Mouse (Mus musculus) liver, postnatal 0 days (tissue): ENCODE measurements at regions not wholly inside any gene's neighbourhood (a gene's known extent, or its start where the extent isn't known, plus 50 kb on each side); places are given as distances from the start of the nearest gene placed in this dataset.

Experiments
- ATAC-seq: fragments of 200-750 bp; cut with Nextera tagmentation; 2 replicates; pipeline ENCODE4 v1.8.0; 2017; ENCODE audit warnings: mild to moderate bottlenecking, moderate library complexity
- DNase-seq: peaks from one replicate; pipeline ENCODE4 v3.0.0-alpha.2; 2016
- H3K27ac ChIP-seq: fragments of 300-500 bp; sonication (generic); 2 replicates; pipeline ENCODE4 v1.5.1; 2014; ENCODE audit warnings: antibody characterized with exemption, moderate library complexity, mild to moderate bottlenecking, low read depth
- H3K27me3 ChIP-seq: fragments of 300-500 bp; sonication (generic); 2 replicates; pipeline ENCODE4 v1.6.1; 2014; ENCODE audit warnings: low read length, control low read depth, mixed read lengths; ENCODE audit not compliant: insufficient read depth
- H3K36me3 ChIP-seq: fragments of 300-500 bp; sonication (generic); replicated peaks from 2 replicates; pipeline ENCODE4 v1.6.1; 2014; ENCODE audit warnings: mild to moderate bottlenecking, control low read depth, low read length, moderate library complexity, mixed read lengths; ENCODE audit not compliant: insufficient read depth
- H3K4me1 ChIP-seq: fragments of 300-500 bp; sonication (generic); 2 replicates; pipeline ENCODE4 v1.6.1; 2014; ENCODE audit warnings: antibody characterized with exemption, mild to moderate bottlenecking, control low read depth; ENCODE audit not compliant: insufficient read depth
- H3K4me2 ChIP-seq: fragments of 300-500 bp; sonication (generic); 2 replicates; pipeline ENCODE4 v1.6.1; 2014; ENCODE audit warnings: low read depth, mild to moderate bottlenecking, low read length, moderate library complexity, mixed read lengths
- H3K4me3 ChIP-seq: fragments of 300-500 bp; sonication (generic); 2 replicates; pipeline ENCODE4 v1.5.1; 2014; ENCODE audit warnings: low read depth, low read length
- H3K9ac ChIP-seq: fragments of 300-500 bp; sonication (generic); replicated peaks from 2 replicates; pipeline ENCODE4 v1.6.1; 2014; ENCODE audit warnings: mild to moderate bottlenecking, moderate library complexity
- H3K9me3 ChIP-seq: fragments of 300-500 bp; sonication (generic); 2 replicates; pipeline ENCODE4 v1.6.1; 2016; ENCODE audit warnings: mild to moderate bottlenecking, control low read depth, low read length, mixed read lengths
- CTCF ChIP-seq: sonication (generic); IDR thresholded peaks from 2 replicates; pipeline ENCODE4 v1.5.1; 2016; ENCODE audit warnings: antibody characterized with exemption, low read depth
- EP300 ChIP-seq: IDR thresholded peaks from 2 replicates; pipeline ENCODE4 v1.6.1; 2016; ENCODE audit warnings: antibody characterized with exemption, low read depth, mild to moderate bottlenecking
- WGBS: fragments of 180-500 bp; shearing (Covaris S2); extraction: QIAGEN DNeasy Blood & Tissue Kit; methylation state at CpG from one replicate; pipeline ENCODE4 v1.1.7; 2014; ENCODE audit not compliant: insufficient replicate concordance; 5-methylcytosine and 5-hydroxymethylcytosine counted together

- Histone ChIP-seq H3K27me3 (no peaks in the 10 kb centered on the region), H3K4me3 (no peak overlapping the region), H3K27ac (no peak overlapping the region), H3K9ac (no peak overlapping the region), H3K9me3 (peaks cover 4% of the 10 kb centered on the region), H3K36me3 (no peaks in the 10 kb centered on the region), H3K4me2 (no peak overlapping the region), H3K4me1 (no peaks in the 10 kb centered on the region)
- DNase-seq (no peak), ATAC-seq (no peak)
- WGBS = 56% methylated on average over 5 of the region's 5 CpGs
- no peak for TF ChIP-seq CTCF
These were observed 112.5 kb downstream of the Fgf9 start for GRCm38 (mm10) chr14:58182869-58183268.

- DNase-seq (no peak), ATAC-seq (no peak)
- Histone ChIP-seq H3K4me2 (no peak overlapping the region), H3K27ac (no peak overlapping the region), H3K9ac (no peak overlapping the region), H3K4me3 (no peak overlapping the region), H3K36me3 (no peaks in the 10 kb centered on the region), H3K4me1 (no peaks in the 10 kb centered on the region), H3K9me3 (peaks cover 4% of the 10 kb centered on the region), H3K27me3 (no peaks in the 10 kb centered on the region; the same call in 1 of the 2 replicates)
- TF ChIP-seq EP300 (no peak), CTCF (no peak)
These were observed 110.4 kb downstream of the Fgf9 start for GRCm38 (mm10) chr14:58180724-58181123.

GRCm38 (mm10) chr14:58175651-58176363 lies 105.5 kb downstream of the Fgf9 start:
- no peak for ATAC-seq
- Histone ChIP-seq H3K4me1 (no peaks in the 10 kb centered on the region), H3K36me3 (no peaks in the 10 kb centered on the region), H3K9ac (no peak overlapping the region), H3K9me3 (peaks cover 4% of the 10 kb centered on the region), H3K4me2 (no peak overlapping the region), H3K27me3 (peaks cover 6% of the 10 kb centered on the region; the same call in 1 of the 2 replicates), H3K27ac (no peak overlapping the region), H3K4me3 (no peak overlapping the region)
- TF ChIP-seq EP300 (no peak), CTCF (no peak)
- no peak for DNase-seq
- WGBS = 71% methylated on average over 5 of the region's 5 CpGs

- Histone ChIP-seq H3K9ac (no peak overlapping the region), H3K4me3 (no peak overlapping the region), H3K4me2 (no peak overlapping the region), H3K9me3 (peaks cover 4% of the 10 kb centered on the region), H3K36me3 (no peaks in the 10 kb centered on the region), H3K27ac (no peak overlapping the region), H3K27me3 (peaks cover 6% of the 10 kb centered on the region; the same call in 1 of the 2 replicates), H3K4me1 (no peaks in the 10 kb centered on the region)
- DNase-seq (no peak), ATAC-seq (no peak)
- 62% methylated on average over 6 of the region's 6 CpGs for WGBS
- no peak for TF ChIP-seq CTCF
- TF ChIP-seq EP300 = no peak
These were observed 104.2 kb downstream of the Fgf9 start for GRCm38 (mm10) chr14:58174512-58174911.

- 57% methylated on average over 5 of the region's 5 CpGs for WGBS
- H3K36me3 ChIP-seq = no peaks in the 10 kb centered on the region
- H3K27ac ChIP-seq = no peak overlapping the region
- no peaks in the 10 kb centered on the region for H3K4me1 ChIP-seq
- TF ChIP-seq CTCF (no peak), EP300 (no peak)
- H3K4me2 ChIP-seq = no peak overlapping the region
- DNase-seq (no peak), ATAC-seq (no peak)
- no peak overlapping the region for H3K9ac ChIP-seq
- H3K9me3 ChIP-seq = no peaks in the 10 kb centered on the region
- 0 out of 2 replicates have a peak, but pooled peaks cover 6% of the 10 kb centered on the region for H3K27me3 ChIP-seq
- H3K4me3 ChIP-seq = no peak overlapping the region
These were observed 98.6 kb downstream of the Fgf9 start for GRCm38 (mm10) chr14:58168920-58169319.
